Mouse (Mus musculus): ENCODE results near the gene Vmn2r1.
A peak's percentile ranks its signal among the peaks of the same experiment; 100 is the strongest.

Gene Vmn2r1

DNA sequence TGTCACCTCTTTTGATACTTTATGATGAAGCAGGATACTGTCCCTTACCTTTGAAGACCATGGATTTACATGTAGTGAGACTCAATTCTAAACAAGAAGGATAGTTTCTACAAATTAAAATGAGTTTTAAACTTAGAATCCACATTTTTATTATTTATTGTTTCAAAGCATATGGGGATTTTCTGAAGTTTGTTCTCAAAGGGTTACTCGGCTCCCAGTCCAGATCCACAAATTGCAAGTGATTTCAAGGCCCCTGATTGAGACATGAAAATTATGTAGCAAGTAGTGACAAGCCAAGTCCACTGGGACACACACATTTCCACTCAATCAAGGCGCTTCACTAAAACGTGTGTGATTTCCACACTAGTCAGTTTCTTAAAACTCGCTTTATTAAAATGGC, at the start of gene Vmn2r1:
TSS of gene Vmn2r1 (plus strand) at position 301 of the 400 bp plus-strand sequence.
- no peak for DNase-seq (ENCODE audit: low spot score)

DNA sequence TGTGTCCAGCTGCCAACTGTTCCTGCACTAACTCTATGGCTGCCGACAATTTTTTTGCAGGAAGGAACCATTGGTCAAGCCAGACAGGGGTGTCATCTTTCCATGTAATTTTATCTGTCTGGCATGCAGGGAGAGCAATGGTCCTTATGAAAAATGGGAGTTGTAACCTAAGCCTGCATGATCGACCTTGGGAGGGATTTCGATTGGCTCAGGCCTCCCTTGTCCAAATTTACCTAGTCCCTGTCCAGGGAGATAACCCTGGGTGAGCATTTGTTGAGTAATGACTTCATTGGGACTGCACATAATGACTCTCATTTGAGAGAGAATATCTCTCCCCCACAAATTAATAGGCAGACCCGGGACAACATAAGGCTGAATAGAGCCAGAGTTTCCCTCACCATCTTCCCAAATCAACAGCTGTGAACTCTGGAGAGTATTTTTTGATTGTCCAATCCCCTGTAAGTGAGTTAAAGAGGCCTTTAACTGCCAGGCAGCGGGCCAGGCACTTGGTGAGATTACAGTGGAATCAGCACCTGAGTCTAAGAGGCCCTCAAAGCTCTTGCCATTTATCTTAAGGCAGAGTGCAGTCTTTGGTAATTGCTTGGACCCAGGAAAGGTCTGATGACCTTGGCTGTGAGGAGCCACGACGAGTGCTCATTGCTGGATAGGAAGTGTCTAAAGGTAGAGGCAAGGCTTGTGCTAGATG, 43.1 kb upstream of the Vmn2r1 start:
- no peak for DNase-seq (ENCODE audit: low spot score)

DNA sequence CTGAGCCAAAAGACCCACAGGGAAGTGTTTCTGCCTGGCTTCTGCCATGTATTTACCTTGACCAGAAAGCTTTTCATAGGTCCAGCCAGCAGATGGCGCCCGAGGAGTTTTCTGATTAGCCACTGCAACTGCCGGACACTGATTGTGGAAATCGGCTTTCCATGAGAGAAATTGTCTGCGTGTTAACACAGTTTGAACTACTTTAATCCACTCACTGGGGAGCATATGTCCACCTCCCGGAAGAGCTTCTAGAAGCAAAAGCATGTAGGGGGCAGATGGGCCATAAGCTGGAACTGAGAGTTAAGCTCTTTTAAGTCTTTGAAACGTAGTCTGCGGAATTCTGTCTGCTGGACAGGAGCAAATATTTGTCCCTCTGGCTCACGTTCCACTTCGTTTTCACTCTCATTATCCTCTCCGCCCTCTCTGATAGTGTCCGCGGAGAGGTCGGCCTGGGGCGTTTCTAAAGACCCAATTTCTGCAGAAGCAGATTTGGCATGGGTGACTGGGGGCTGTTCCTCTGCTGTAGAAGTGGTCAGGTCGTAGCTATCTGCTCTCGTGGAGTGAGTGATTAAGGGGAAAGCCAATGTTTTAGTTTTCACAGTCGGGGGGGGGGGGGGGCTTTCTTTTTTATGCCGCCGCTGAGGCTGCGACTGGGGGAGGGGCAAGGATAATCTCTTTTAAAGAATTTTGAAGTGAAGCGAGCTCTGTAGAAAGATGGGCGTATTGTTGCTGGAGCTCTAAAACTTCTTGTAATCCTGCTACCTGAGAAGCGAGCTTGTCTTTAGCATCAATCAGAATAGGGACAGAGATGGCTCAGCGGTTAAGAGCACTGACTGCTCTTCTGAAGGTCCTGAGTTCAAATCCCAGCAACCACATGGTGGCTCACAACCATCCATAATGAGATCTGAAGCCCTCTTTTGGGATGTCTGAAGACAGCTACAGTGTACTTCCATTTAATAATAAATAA, 41.2 kb upstream of the Vmn2r1 start:
- DNase-seq (ENCODE audit: low spot score) = peak; percentile 23

DNA sequence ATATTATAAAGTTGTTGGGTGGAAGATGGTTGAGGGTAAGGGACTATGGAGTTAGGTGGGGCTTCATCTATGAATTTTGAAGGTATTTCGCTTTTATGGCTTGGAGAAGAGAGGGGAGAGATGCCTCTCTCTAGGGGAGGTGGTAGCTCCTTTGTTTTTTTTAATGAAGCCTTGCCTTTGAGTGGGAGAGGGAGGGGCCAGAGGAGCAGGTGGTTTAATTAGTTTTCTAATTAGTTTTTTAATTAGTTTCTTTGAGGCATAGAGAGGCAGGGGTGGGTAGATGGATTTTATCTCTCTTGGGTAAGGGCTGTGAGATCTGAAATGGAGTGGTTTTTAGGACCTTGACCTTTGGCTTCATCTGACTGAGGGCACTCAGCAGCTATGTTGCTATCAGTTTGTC, 31.4 kb downstream of the Vmn2r1 start:
- DNase-seq (ENCODE audit: low spot score) = no peak

DNA sequence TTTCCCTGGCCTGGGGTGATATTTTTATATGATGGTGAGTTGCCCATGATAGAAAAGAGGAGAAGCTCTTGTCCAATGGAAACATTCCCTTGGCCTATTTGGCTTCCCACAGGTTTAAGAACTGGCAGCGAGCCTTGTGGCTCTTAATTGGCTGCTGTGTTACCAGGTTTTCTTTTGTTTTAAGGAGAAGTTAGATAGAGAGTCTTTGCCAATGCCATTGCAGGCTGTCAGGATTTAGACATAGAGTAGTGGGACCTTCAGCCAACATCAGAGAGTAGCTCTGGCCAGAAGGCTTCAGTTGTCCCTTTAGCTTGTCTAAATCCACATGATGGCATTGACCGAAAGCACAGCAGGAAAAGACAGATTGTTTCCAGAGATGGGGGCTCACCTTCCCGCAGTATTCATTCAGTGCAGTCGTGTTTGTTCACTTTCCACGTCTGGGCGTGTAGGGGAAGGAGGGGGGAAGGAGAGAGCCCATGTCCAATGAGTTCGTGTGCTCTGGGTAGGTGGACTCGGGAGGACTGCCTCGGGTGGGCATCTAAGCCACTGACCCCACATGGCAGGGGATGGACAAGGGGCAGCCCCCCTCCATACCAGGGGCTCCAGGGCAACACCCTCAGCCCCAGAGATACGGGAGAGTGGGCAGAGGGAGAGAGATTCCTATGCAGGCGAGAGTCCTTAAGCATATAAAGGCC, 32.2 kb downstream of the Vmn2r1 start:
- DNase-seq (ENCODE audit: low spot score) = no peak

DNA sequence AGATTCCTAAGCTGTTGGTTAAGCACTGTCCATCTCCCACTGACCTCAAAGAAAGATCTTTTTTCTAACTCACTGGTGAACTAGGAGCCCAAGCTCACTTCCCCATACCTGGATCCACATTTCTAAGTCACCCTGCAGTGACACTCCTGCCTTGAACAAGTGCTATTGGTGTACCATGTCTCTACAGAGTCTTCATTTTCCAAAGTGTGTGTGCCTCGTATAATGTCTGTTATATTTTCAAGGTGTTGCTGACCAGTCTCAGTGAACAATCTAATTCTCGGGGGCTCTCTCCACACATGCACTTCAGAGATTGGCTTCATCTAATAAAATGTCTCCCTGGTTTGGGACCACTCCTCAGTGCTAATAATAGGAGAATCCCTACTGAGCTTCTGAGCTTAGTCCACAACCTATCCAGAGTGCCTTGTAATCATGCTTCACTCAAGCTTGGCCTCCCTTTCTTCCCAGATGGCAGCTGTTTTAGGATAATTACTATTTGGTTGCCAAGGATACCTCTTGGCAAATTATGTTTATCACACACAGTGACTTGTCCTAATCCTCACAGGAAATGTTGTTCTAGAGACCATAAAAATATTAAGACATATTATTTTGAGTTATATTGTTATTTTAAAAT, 60.6 kb downstream of the Vmn2r1 start, which contains the start of gene Vmn2r2:
TSS of gene Vmn2r2 (minus strand) at position 51 of the 631 bp plus-strand sequence.
- no peak for DNase-seq (ENCODE audit: low spot score)
